Comparison of ENCODE assay signal across 8 mouse cellular contexts in genomic region chr1:171234126-171234525, GRCm38 (mm10). TPM values are rescaled to one million over a fixed set of nuclear protein-coding genes. Genes with fewer than 3 reads are reported as not detected.
DNase-seq lines count a peak whose midpoint lies in the region; ATAC-seq and TF ChIP-seq lines count a peak whose summit lies in the region.

Gene Fcer1g (minus strand): TSS chr1:171234365.

- 82% methylated on average over 14 of the region's 14 CpGs for WGBS in limb, embryonic 14.5 days

- H3K4me2 ChIP-seq in limb, embryonic 14.5 days (replicated peaks; ENCODE audit: low read depth, low read length, severe bottlenecking): no peak within 1 kb of the TSS

- TF ChIP-seq CTCF in left cerebral cortex, adult 2 months (IDR thresholded peaks at IDR 0.05): no peak

- no peaks in the 10 kb centered on the region for H3K9me3 ChIP-seq in limb, embryonic 14.5 days (ENCODE audit: control insufficient read depth, low read length)

- intact Hi-C loops in left cerebral cortex, adult 2 months (cut with DNase I): no loop called here
- intact Hi-C loops in left cerebral cortex, postnatal 4 days (cut with DNase I): no loop called here
- intact Hi-C loops in heart, postnatal 25 days (cut with DNase I): no loop called here

- no peaks in the 10 kb centered on the region for H3K27me3 ChIP-seq in limb, embryonic 14.5 days (ENCODE audit: control insufficient read depth, insufficient read depth, low read length)

- peak; percentile 67 for ATAC-seq in common myeloid progenitor, adult 5-6 weeks (replicated peaks; ENCODE audit: low read depth, poor library complexity, severe bottlenecking)
- no peak for ATAC-seq in limb, embryonic 14.5 days (ENCODE audit: low FRiP score, low read depth)

- no peak for DNase-seq in left cerebral cortex, adult 2 months (ENCODE audit: extremely low spot score in 1 of 2, low spot score in 2 of 2)
- DNase-seq in left cerebral cortex, postnatal 4 days: no peak
- no peak for DNase-seq in heart, postnatal 25 days (ENCODE audit: low spot score)
- DNase-seq in limb, embryonic 14.5 days (ENCODE audit: low spot score): no peak
- DNase-seq in natural killer cell, adult 2 months (ENCODE audit: low spot score in 2 of 2): peak; percentile 71 to 84
- no peak for DNase-seq in right cerebral cortex, postnatal 14 days
- no peak for DNase-seq in thymus, postnatal 36 days

- no peak within 1 kb of the TSS for H3K4me3 ChIP-seq in left cerebral cortex, adult 2 months
- no peak within 1 kb of the TSS for H3K4me3 ChIP-seq in limb, embryonic 14.5 days (replicated peaks; ENCODE audit: low read length)

- H3K9ac ChIP-seq in limb, embryonic 14.5 days (ENCODE audit: low read depth, low read length, severe bottlenecking): no peak within 1 kb of the TSS

- TF ChIP-seq POLR2A in limb, embryonic 14.5 days (IDR thresholded peaks at IDR 0.05; ENCODE audit: borderline replicate concordance, extremely low read depth, insufficient read depth, insufficient read length): no peak

- no peak within 1 kb of the TSS for H3K27ac ChIP-seq in left cerebral cortex, adult 2 months
- no peak within 1 kb of the TSS for H3K27ac ChIP-seq in limb, embryonic 14.5 days (replicated peaks; ENCODE audit: low read depth, low read length)

- H3K36me3 ChIP-seq in limb, embryonic 14.5 days (ENCODE audit: control insufficient read depth, insufficient read depth, low read length): peaks cover 58% of the 10 kb centered on the region

- 0 out of 2 replicates have a peak, but pooled peaks cover 10% of the 10 kb centered on the region for H3K4me1 ChIP-seq in limb, embryonic 14.5 days (ENCODE audit: control insufficient read depth, insufficient read depth, low read length)

RNA-seq across cellular contexts. Expression of gene Fcer1g, which starts in this region (rescaled TPM):
- total RNA-seq in left cerebral cortex, adult 2 months (2021): 10 to 100 TPM; 12.6 to 14.4 TPM
- total RNA-seq in left cerebral cortex, postnatal 4 days (2021): 1 to 10 TPM; 7.1 to 8.0 TPM
- 58.4 and 94.7 TPM in 2 replicates for total RNA-seq in common myeloid progenitor, adult 5-6 weeks (2017)
- 10 to 100 TPM; 11.0 to 12.9 TPM for total RNA-seq in heart, postnatal 25 days (2021)
- polyA plus RNA-seq in limb, embryonic 14.5 days (2012; rRNA removed): 49.7 and 65.5 TPM in 2 replicates
- polyA plus RNA-seq in limb, embryonic 14.5 days (2014; fragmentation: Nextera tagmentation; extraction: Ambion mirVana): 85.7 and 91.4 TPM in 2 replicates

Comparison
In these comparisons a context has a peak if more than half of its experiments do, and no peak if none do; other contexts are left out.
1. DNase-seq: peak in natural killer cell, adult 2 months (2 of 2); none in left cerebral cortex, adult 2 months (0 of 2), left cerebral cortex, postnatal 4 days (single experiment), heart, postnatal 25 days (single experiment), limb, embryonic 14.5 days (single experiment), right cerebral cortex, postnatal 14 days (single experiment) and thymus, postnatal 36 days (0 of 2).